41 mouse cellular contexts compared by ENCODE assay signal in the genomic region with DNA sequence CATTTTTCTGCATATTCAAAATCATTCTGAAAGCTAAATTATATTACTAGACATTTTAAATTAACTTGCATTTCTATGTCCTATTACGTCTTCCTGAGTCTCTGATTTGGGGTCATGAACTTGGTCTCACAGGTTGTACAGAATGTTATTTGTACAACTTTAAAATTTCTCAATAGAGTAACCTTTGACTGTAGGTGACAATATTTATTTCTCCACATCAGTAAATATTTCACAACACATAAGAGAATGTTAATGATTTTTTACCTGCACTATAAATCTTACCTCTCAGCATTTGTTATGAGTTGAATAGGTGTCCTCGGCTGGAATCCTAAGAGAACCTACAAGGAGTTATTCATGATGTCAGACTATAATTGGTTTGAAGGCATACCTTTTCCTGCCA. TPM values are rescaled to one million over a fixed set of nuclear protein-coding genes. Genes with fewer than 3 reads are reported as not detected.
"Had no signal": no experiment of that assay in that cellular context is flagged by ENCODE, and none has a peak within 500 bp of the region (broad histone marks: within the 10 kb centered on the region; RNA-seq: fewer than 3 reads in every experiment).

A gene (plus strand): TSS at position 301 of the 400 bp plus-strand sequence.

RNA-seq across cellular contexts. Expression of the gene that starts here (rescaled TPM):
- total RNA-seq: heart, postnatal 10 days; heart, postnatal 14 days; heart, postnatal 25 days; heart, postnatal 36 days; heart, postnatal 4 days; hematopoietic stem cell, adult 5-6 weeks; hindbrain, postnatal 0 days; layer of hippocampus, adult 18-20 months; layer of hippocampus, adult 2 months; layer of hippocampus, adult 8-10 months; layer of hippocampus, postnatal 10 days; layer of hippocampus, postnatal 14 days; layer of hippocampus, postnatal 25 days; layer of hippocampus, postnatal 36 days; left cerebral cortex, adult 18-20 months had no signal
- polyA plus RNA-seq: heart, embryonic 10.5 days; heart, embryonic 11.5 days; heart, embryonic 12.5 days; heart, embryonic 13.5 days; heart, embryonic 14.5 days; heart, embryonic 15.5 days; heart, embryonic 16.5 days; heart, postnatal 0 days; hindbrain, embryonic 10.5 days; hindbrain, embryonic 11.5 days; hindbrain, embryonic 12.5 days; hindbrain, embryonic 13.5 days; hindbrain, embryonic 14.5 days; hindbrain, embryonic 15.5 days; hindbrain, embryonic 16.5 days; hindbrain, postnatal 0 days; inflammation-experienced regulatory T-cells, adult 6 months; intestine, embryonic 14.5 days; intestine, embryonic 15.5 days; intestine, embryonic 16.5 days; intestine, postnatal 0 days; kidney, adult 2 months; kidney, embryonic 14.5 days; kidney, embryonic 15.5 days; kidney, embryonic 16.5 days; kidney, postnatal 0 days; large intestine, adult 2 months had no signal
